Mouse (Mus musculus) ovary, postnatal 36 days (tissue): ENCODE results near the gene Cntn4.
"Not testable (repeated sequence)": the region's sequence is repeated elsewhere in the genome, so short reads cannot be mapped to it uniquely, and the experiment has no call there.

Source experiments
- DNase-seq: peaks from one replicate; pipeline ENCODE4 v3.0.0; 2022; ENCODE audit warnings: low spot score, mixed read lengths

Cntn4 gene

GRCm38 (mm10) chr6:106329636-106330035 lies 652.2 kb downstream of the Cntn4 start:
- DNase-seq = no peak

DNA sequence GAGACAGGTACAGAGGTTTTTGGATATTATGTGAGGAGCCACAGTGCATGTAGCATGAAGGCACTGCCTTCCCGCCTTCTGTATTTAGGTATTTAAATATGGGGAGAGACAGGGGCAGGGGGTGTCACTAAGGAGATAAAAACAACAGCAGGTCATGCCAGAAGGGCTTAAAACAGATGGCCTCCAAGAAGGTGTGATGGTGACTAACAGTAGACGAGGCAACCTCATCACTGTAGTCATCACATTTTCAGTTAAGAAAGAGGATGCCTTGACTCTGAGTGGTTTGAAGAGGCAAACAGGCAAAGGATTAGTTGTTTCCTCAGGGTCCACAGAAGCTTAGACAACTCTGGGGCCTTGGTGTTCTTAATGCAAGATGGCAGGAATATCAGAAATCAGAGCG lies 655.0 kb downstream of the Cntn4 start:
- no peak for DNase-seq

- DNase-seq = no peak
These were observed 655.5 kb downstream of the Cntn4 start for GRCm38 (mm10) chr6:106332933-106333332.

DNA sequence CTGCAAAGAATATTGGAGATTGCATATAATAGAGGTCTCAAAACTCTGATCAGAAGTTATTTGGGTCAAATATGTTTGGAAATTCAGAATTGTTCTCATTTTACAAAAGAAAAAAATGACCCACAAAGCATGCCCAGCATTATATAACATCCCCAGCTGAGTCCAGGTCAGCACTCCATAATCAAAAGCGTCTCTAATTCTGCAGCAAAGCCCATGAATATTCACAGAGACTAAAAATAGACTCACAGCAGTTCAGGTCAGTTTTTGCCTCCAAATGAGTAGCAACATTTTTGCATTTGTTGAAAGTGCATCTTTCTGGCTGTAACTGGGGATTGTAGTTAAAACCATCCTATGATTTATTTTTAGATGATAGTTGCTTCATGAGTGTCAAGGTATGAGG lies 657.6 kb downstream of the Cntn4 start:
- no peak for DNase-seq

DNA sequence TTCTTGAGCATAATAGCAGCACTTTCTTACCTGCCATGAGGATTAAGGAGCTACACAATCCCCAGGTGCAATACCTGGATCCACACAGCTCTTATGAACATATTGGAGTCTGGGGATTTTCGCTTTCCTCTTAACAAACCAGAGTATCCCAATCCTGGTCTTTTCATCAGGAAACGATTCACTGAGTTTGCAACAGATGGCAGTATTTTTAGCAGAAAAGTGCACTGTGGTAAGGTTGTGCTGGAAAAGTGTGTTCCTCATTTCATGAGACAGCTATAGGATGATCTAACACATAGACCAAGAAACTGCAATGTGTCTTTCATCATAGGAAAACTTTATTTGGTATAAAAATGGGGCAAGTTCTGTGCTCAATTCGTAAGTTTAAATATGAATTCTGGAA lies 659.3 kb downstream of the Cntn4 start:
- DNase-seq = no peak

GRCm38 (mm10) chr6:106337829-106338228 lies 660.4 kb downstream of the Cntn4 start:
- DNase-seq = no peak

DNA sequence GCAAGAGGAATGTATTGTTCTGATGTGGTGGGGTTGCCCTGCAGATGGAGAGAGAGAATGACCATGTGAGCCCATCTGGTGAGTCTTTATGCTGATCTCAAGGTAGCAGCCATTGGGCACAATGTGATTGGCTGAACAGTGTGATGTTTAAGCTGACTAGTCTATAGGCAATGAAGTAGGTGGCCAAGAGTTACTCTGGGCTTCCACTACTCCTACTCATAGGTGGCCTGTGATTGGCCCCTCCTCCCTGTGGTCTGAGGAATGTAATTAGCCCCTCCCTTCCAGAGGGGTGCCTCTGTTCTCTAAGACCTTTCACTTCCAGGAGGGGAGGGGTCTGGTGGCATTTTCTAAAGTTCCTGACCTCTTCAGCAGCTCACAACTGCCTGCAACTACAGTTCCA lies 663.7 kb downstream of the Cntn4 start:
- no peak for DNase-seq

DNA sequence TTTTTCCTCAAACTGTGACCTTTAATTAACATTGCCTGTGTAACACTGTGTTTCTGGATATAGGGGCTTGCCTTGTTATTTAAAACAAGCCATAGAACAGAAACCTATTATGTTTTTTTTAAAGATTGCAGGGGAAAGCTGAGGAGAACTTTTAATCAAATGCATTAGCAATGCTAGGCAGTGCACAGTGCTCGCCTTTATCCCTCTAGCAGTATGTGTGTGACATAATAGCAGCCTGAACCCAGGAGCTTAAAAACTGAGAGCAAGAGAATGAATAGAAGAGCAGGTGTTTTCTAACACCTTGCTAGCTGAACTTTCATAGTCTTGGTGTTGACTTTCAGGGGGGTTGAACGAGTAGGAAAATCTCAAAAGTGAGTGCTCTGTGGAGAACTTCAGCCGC lies 672.6 kb downstream of the Cntn4 start:
- no peak for DNase-seq

GRCm38 (mm10) chr6:106351389-106351788 lies 673.9 kb downstream of the Cntn4 start:
- no peak for DNase-seq

DNA sequence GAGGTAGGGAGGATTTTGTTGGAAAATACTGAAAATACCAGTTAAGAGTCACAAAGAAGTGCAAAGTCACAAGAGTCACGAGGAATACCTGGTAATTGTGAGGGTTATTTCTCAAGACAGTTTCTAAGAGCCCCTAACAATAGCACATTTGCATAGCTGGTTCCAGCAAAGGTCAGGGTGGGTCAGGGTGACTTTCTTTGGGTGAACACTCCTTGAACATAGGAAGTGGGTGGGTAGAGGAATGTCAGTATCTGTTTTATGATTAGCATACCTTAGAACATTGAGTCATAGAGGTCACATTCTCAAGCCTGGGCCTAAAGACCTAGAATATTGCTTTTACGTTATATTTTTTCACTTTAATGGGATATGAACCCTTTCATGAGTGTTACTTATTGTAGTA lies 681.3 kb downstream of the Cntn4 start:
- not testable (repeated sequence) for DNase-seq

- no peak for DNase-seq
These were observed 704.0 kb downstream of the Cntn4 start for GRCm38 (mm10) chr6:106381288-106382025.

- no peak for DNase-seq
These were observed 710.5 kb downstream of the Cntn4 start for GRCm38 (mm10) chr6:106387833-106388406.

GRCm38 (mm10) chr6:106408014-106408413 lies 730.6 kb downstream of the Cntn4 start:
- DNase-seq = no peak

DNA sequence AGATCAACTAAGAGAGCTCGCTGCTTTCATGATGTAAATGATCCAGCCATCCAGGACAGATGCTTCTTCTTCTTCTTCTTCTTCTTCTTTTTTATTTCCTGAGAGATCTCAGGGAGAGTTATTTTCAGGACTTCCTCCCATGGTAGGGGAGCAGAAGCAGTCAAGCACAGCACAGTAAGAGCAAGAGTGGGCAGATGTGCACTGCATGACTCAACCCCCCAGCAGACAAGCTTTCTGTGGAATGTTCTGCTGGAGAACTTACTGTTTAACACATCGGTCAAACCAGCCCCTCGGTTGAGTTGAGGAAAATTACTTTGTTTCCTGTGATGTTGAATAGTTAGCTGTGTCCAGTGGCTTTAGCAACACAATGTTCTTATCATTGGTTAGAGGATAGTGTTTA lies 731.2 kb downstream of the Cntn4 start:
- DNase-seq = no peak

GRCm38 (mm10) chr6:106422947-106423346 lies 745.5 kb downstream of the Cntn4 start:
- no peak for DNase-seq

GRCm38 (mm10) chr6:106423471-106423870 lies 746.0 kb downstream of the Cntn4 start:
- no peak for DNase-seq

DNA sequence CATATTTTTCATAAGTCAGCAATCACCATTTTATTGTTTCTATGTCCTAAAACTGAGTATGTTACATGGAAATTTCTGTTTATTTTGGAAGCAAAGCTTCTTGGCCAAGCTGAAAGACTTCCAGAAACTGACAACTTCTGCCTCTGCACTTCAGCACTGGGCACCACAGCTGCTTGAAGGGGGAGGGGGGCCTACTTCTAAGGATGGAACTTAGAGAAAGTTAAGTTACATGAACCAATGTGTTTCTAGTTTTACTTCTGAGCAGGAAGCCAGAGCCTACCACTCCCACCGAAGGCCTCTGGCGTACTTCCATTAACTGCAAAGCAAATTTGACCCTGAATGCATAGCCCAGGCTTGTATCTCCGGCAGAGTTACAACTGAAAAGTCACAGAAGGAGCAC lies 749.2 kb downstream of the Cntn4 start:
- no peak for DNase-seq

DNA sequence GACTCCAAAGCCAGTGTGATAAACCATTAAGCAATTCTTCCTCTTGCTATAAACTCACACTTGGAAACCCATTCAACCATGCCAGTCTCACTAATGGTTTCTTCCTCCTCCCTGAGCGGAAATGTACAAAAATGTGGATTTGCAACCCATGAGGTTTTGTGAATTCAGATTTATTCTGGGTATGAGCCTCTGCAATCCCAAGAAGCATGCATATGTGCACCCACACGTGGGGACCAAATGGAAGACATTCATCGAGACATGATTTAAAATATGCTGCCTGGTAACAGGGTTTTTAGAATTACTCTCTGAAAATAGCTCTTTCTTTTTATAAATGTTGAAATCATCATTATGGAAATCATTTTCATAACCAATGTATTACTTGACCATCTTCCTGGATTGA lies 754.0 kb downstream of the Cntn4 start:
- DNase-seq = no peak

GRCm38 (mm10) chr6:106440786-106441185 lies 763.3 kb downstream of the Cntn4 start:
- DNase-seq = no peak

- DNase-seq = no peak
These were observed 763.8 kb downstream of the Cntn4 start for GRCm38 (mm10) chr6:106441246-106441645.

- no peak for DNase-seq
These were observed 776.8 kb downstream of the Cntn4 start for GRCm38 (mm10) chr6:106454131-106454838.

DNA sequence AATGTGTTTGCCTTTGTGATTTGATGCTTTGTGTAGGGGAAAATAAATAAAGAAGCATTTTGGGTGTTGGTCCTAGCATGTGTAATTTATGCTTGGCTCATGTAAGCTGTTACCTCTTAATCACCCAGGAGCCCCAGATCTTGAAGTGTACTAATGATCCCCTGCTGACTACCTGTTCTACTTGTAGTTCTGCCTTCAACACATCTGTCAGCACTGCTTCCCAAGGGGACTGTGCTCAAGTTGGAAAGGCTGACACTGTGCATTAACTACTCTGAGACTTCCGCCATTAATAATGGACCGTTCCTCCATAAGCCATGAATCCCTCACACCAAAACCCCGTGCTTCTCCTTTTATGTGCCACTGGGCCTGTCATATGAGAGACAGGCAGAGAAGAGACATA lies 778.2 kb downstream of the Cntn4 start:
- no peak for DNase-seq

GRCm38 (mm10) chr6:106458166-106458565 lies 780.7 kb downstream of the Cntn4 start:
- no peak for DNase-seq
